Mouse (Mus musculus) thymus, adult 2 months (tissue): ENCODE results near the gene Edem2.

ENCODE experiments used
- CTCF ChIP-seq: fragments of 200-500 bp; IDR thresholded peaks from 2 replicates; pipeline ENCODE4 v1.5.1; 2012; ENCODE audit warnings: mild to moderate bottlenecking, control low read depth, low read length, moderate library complexity, borderline replicate concordance; ENCODE audit not compliant: control insufficient read depth, poor library complexity, insufficient read depth; ENCODE audit errors: extremely low read depth
- POLR2A ChIP-seq: fragments of 200-500 bp; IDR thresholded peaks from 2 replicates; pipeline ENCODE4 v1.6.1; 2012; ENCODE audit warnings: mild to moderate bottlenecking, low read length, control low read depth, moderate library complexity; ENCODE audit not compliant: control insufficient read depth, poor library complexity, insufficient read depth; ENCODE audit errors: extremely low read depth

- TF ChIP-seq CTCF (no peak), POLR2A (no peak)
These were observed 48.7 kb downstream of the Edem2 start for GRCm38 (mm10) chr2:155680591-155680990.
